Mouse (Mus musculus): ENCODE measurements around the gene Caly.
A peak's percentile ranks its signal among the peaks of the same experiment; 100 is the strongest.

DNA sequence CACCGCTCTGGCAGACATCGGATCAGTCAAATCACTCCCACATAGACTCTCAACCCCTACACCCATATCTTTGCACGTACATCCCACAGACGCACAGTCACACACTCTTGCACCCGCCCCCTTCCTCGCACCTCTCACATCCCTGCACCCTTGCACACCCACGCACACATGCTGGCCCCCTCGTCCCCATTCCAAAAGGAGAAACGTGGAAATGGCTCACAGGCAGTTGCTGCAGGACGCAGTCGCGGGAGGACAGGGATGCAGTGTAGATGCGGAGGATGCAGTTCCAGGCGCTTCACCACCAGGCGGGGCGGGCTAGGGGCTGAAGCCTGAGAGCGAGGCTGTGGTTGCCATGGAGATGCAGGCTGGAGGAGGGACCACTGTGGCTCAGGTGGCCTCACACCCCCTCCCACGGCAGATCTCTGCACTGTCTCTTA is at the start of gene Caly:
- TF ChIP-seq CTCF (conservative IDR thresholded peaks at IDR 0.05; ENCODE audit: low read length) = peak; percentile 42
- TF ChIP-seq NANOG (IDR thresholded peaks at IDR 0.05; ENCODE audit: borderline replicate concordance, low read length) = no peak
- TF ChIP-seq POU5F1 (IDR thresholded peaks at IDR 0.05; ENCODE audit: borderline replicate concordance, low read length) = no peak
